Mouse (Mus musculus) gastrocnemius, adult 2 months (tissue): ENCODE results near the gene C1qtnf5. TPM values are rescaled to one million over a fixed set of nuclear protein-coding genes. Genes with fewer than 3 reads are reported as not detected.
"Not testable (repeated sequence)": the region's sequence is repeated elsewhere in the genome, so short reads cannot be mapped to it uniquely, and the experiment has no call there.

Source experiments
- DNase-seq: peaks from one replicate; pipeline ENCODE4 v3.0.0; 2022
- H3K27ac ChIP-seq: fragments of 200-600 bp; 2 replicates; pipeline ENCODE4 v1.8.1; 2022; ENCODE audit warnings: mild to moderate bottlenecking
- H3K4me3 ChIP-seq: fragments of 200-600 bp; 2 replicates; pipeline ENCODE4 v1.8.1; 2022; ENCODE audit warnings: mild to moderate bottlenecking, moderate library complexity
- CTCF ChIP-seq: fragments of 200-600 bp; IDR thresholded peaks from 2 replicates; pipeline ENCODE4 v1.8.1; 2022; ENCODE audit warnings: antibody characterized with exemption, mild to moderate bottlenecking, moderate library complexity
- intact Hi-C: fragments of 180-260 bp; cut with DNase I; formaldehyde crosslinking; loops from one replicate; pipeline ENCODE4 v1.15.1; 2025
- total RNA-seq, 2 experiments: library from RNA; stranded (reverse); gene quantifications; 2 replicates each; pipeline ENCODE4 v1.2.3; 2021

Gene C1qtnf5
- total RNA-seq, 2 experiments from 2014 or later: 2.5 to 7.6 TPM

- intact Hi-C loops: no loop called here
- no peak for DNase-seq
- no peak for TF ChIP-seq CTCF
- H3K27ac ChIP-seq: peak overlapping the region; percentile 73; the same call in 1 of the 2 replicates
- no peak overlapping the region for H3K4me3 ChIP-seq
Measured at GRCm38 (mm10) chr9:44095781-44096180, 11.3 kb upstream of the C1qtnf5 start.

- H3K4me3 ChIP-seq: no peak overlapping the region
- no peak for TF ChIP-seq CTCF
- no peak for DNase-seq
- intact Hi-C loops: no loop called here
- peak overlapping the region; percentile 73 for H3K27ac ChIP-seq
Measured at GRCm38 (mm10) chr9:44096536-44096935, 10.5 kb upstream of the C1qtnf5 start.

- no peak within 1 kb of the TSS for H3K4me3 ChIP-seq
- no peak for TF ChIP-seq CTCF
- H3K27ac ChIP-seq: no peak within 1 kb of the TSS
- DNase-seq: no peak
- intact Hi-C loops: no loop called here
Measured at GRCm38 (mm10) chr9:44101490-44101889, 5.6 kb upstream of the C1qtnf5 start, which contains the start of gene Mfrp. Mfrp (plus strand) TSS chr9:44101729.

GRCm38 (mm10) chr9:44104881-44105280 is 2.2 kb upstream of the C1qtnf5 start:
- intact Hi-C loops: loop anchor here (5.0 kb wide), 1 partner anchor 118 kb away; no protein-coding TSS in a partner anchor
- no peak overlapping the region for H3K4me3 ChIP-seq
- no peak for TF ChIP-seq CTCF
- peak; percentile 78 for DNase-seq
- H3K27ac ChIP-seq: peak overlapping the region; percentile 88

- H3K4me3 ChIP-seq: no peak overlapping the region
- no peak for DNase-seq
- H3K27ac ChIP-seq: peak overlapping the region; percentile 88
- TF ChIP-seq CTCF: no peak
- intact Hi-C loops: loop anchor here (5.0 kb wide), 1 partner anchor 118 kb away; no protein-coding TSS in a partner anchor
Measured at GRCm38 (mm10) chr9:44105781-44106180, 1.3 kb upstream of the C1qtnf5 start.

- no peak for TF ChIP-seq CTCF
- peak; percentile 38 for DNase-seq
- intact Hi-C loops: loop anchor here (5.0 kb wide), 1 partner anchor 119 kb away; no protein-coding TSS in a partner anchor
- peak overlapping the region; percentile 88 for H3K27ac ChIP-seq
- no peak overlapping the region for H3K4me3 ChIP-seq
Measured at GRCm38 (mm10) chr9:44106182-44106581, 863 bp upstream of the C1qtnf5 start.

GRCm38 (mm10) chr9:44106596-44106995 is 449 bp upstream of the C1qtnf5 start:
- DNase-seq: no peak
- Histone ChIP-seq H3K27ac (peak overlapping the region; percentile 88), H3K4me3 (peak overlapping the region; percentile 65)
- TF ChIP-seq CTCF: no peak
- intact Hi-C loops: loop anchor here (5.0 kb wide), 1 partner anchor 119 kb away; no protein-coding TSS in a partner anchor

- Histone ChIP-seq H3K4me3 (peak overlapping the region; percentile 65), H3K27ac (peak overlapping the region; percentile 88)
- TF ChIP-seq CTCF: peak; percentile 64
- intact Hi-C loops: loop anchor here (5.0 kb wide), 1 partner anchor 120 kb away; no protein-coding TSS in a partner anchor
- peak; percentile 71 for DNase-seq
Measured at GRCm38 (mm10) chr9:44107557-44108179, 623 bp downstream of the C1qtnf5 start.

- peak; percentile 41 for DNase-seq
- Histone ChIP-seq H3K27ac (peak overlapping the region; percentile 88), H3K4me3 (peak overlapping the region; percentile 65)
- intact Hi-C loops: loop anchor here (5.0 kb wide), 1 partner anchor 121 kb away; no protein-coding TSS in a partner anchor
- TF ChIP-seq CTCF: no peak
Measured at GRCm38 (mm10) chr9:44108269-44109055, 1.4 kb downstream of the C1qtnf5 start.

- intact Hi-C loops: loop anchor here (5.0 kb wide), 1 partner anchor 122 kb away; no protein-coding TSS in a partner anchor
- peak overlapping the region; percentile 65; the same call in 1 of the 2 replicates for H3K4me3 ChIP-seq
- H3K27ac ChIP-seq: peak overlapping the region; percentile 88; the same call in 1 of the 2 replicates
- peak; percentile 80 for DNase-seq
- peak; percentile 88 for TF ChIP-seq CTCF
Measured at GRCm38 (mm10) chr9:44109360-44110095, 2.5 kb downstream of the C1qtnf5 start.

GRCm38 (mm10) chr9:44111909-44112308 is 4.9 kb downstream of the C1qtnf5 start:
- intact Hi-C loops: not testable (repeated sequence)

GRCm38 (mm10) chr9:44113105-44113789 is 6.2 kb downstream of the C1qtnf5 start, which contains the start of the genes Gm49380 and Rnf26:
Gm49380 (minus strand) TSS chr9:44113500.
Rnf26 (minus strand) TSS chr9:44113517.
- intact Hi-C loops: no loop called here
- peak; percentile 97 for DNase-seq
- Histone ChIP-seq H3K4me3 (peak within 1 kb of the TSS; percentile 86), H3K27ac (peak within 1 kb of the TSS; percentile 86)
- no peak for TF ChIP-seq CTCF

More at GRCm38 (mm10) chr9:44111909-44112308, 4.9 kb downstream of the C1qtnf5 start:
- H3K4me3 ChIP-seq: peak overlapping the region; percentile 34
- not testable (repeated sequence) for H3K27ac ChIP-seq, DNase-seq
